Mouse (Mus musculus) ES-Bruce4 (cell line): ENCODE results near the gene Tmem176a.

ENCODE experiments used
- EP300 ChIP-seq: IDR thresholded peaks from 2 replicates; pipeline ENCODE4 v1.6.1; 2011; ENCODE audit warnings: low read depth, low read length; ENCODE audit not compliant: insufficient read depth
- POLR2A ChIP-seq: IDR thresholded peaks from one replicate; pipeline ENCODE4 v1.8.1; 2011; ENCODE audit warnings: low read length; ENCODE audit not compliant: insufficient read depth

GRCm38 (mm10) chr6:48851820-48852491, 11.2 kb downstream of the Tmem176a start:
- TF ChIP-seq EP300 = no peak
- no peak for TF ChIP-seq POLR2A
